ENCODE assay signal across 10 mouse cellular contexts in the genomic region with DNA sequence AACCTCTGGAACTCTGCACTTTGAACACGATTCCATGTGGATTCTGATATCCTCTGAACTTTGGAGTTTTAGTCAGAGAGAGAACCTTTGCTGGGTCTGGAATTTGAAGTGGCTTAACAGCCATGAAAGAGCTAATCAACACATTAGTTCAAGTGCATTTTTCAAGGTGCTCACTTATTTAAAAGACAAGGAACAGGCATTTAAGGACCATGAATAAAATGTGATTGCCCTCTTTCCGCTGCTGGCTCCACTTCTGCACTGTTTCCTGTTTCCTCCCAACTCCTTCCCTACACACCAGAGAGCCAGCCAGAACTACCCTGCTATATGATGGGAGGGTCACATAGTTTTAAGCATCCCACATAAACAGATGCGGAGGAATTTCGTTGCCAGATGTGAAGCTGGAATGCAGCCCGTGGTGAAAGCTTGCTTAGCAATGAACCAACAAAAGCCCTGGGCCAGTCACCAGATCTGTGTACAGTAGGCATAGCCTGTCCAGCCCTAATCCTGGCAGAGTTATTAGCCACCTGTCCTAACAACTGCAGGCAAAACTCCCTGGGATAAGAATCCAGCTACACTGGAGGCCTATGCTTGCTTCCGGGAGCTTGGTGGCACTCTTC. TPM values are rescaled to one million over a fixed set of nuclear protein-coding genes. Genes with fewer than 3 reads are reported as not detected.
DNase-seq lines count a peak whose midpoint lies in the region; ATAC-seq and TF ChIP-seq lines count a peak whose summit lies in the region.
"Had no signal": no experiment of that assay in that cellular context is flagged by ENCODE, and none has a peak within 500 bp of the region (broad histone marks: within the 10 kb centered on the region; RNA-seq: fewer than 3 reads in every experiment).

No protein-coding gene starts in this region.

- no peak overlapping the region for H3K4me2 ChIP-seq in liver, embryonic 13.5 days
- H3K4me2 ChIP-seq in embryonic facial prominence, embryonic 14.5 days (ENCODE audit: low read depth, low read length): no peak overlapping the region; the same call in 1 of the 2 replicates
- H3K4me2 ChIP-seq in kidney, postnatal 0 days (ENCODE audit: low read length): no peak overlapping the region
- no peak overlapping the region for H3K4me2 ChIP-seq in stomach, embryonic 15.5 days

- H3K27ac ChIP-seq in liver, embryonic 13.5 days: peak overlapping the region; percentile 26; the same call in 1 of the 2 replicates
- peak overlapping the region; percentile 68 for H3K27ac ChIP-seq in embryonic facial prominence, embryonic 14.5 days (replicated peaks; ENCODE audit: low read depth, low read length)
- H3K27ac ChIP-seq in kidney, postnatal 0 days: peak overlapping the region; percentile 37; the same call in 1 of the 2 replicates
- H3K27ac ChIP-seq in stomach, embryonic 15.5 days: peak overlapping the region; percentile 57; the same call in 1 of the 2 replicates
- no peak overlapping the region for H3K27ac ChIP-seq in midbrain, embryonic 10.5 days (replicated peaks)

- no peak overlapping the region for H3K9ac ChIP-seq in liver, embryonic 13.5 days
- H3K9ac ChIP-seq in embryonic facial prominence, embryonic 14.5 days (ENCODE audit: low read depth, low read length): no peak overlapping the region
- no peak overlapping the region for H3K9ac ChIP-seq in kidney, postnatal 0 days (ENCODE audit: low read depth, low read length)
- H3K9ac ChIP-seq in stomach, embryonic 15.5 days: no peak overlapping the region

- ATAC-seq in liver, embryonic 13.5 days (ENCODE audit: low read depth): no peak
- ATAC-seq in embryonic facial prominence, embryonic 14.5 days (ENCODE audit: low read depth): peak; percentile 74
- ATAC-seq in kidney, postnatal 0 days (replicated peaks; ENCODE audit: low FRiP score, low read depth): no peak
- ATAC-seq in stomach, embryonic 15.5 days (ENCODE audit: insufficient read depth, low FRiP score, low read depth): no peak
- ATAC-seq in erythroblast, adult 5-6 weeks (replicated peaks; ENCODE audit: low FRiP score, poor library complexity, severe bottlenecking): no peak

- no peak overlapping the region for H3K4me3 ChIP-seq in liver, embryonic 13.5 days (replicated peaks)
- H3K4me3 ChIP-seq in embryonic facial prominence, embryonic 14.5 days (ENCODE audit: low read depth, low read length): no peak overlapping the region
- no peak overlapping the region for H3K4me3 ChIP-seq in kidney, postnatal 0 days (replicated peaks; ENCODE audit: low read depth, low read length)
- H3K4me3 ChIP-seq in stomach, embryonic 15.5 days (replicated peaks): no peak overlapping the region
- no peak overlapping the region for H3K4me3 ChIP-seq in midbrain, embryonic 10.5 days

- no peak for TF ChIP-seq CTCF in kidney, postnatal 0 days (IDR thresholded peaks at IDR 0.05; ENCODE audit: low read depth)

- peaks cover 48% of the 10 kb centered on the region for H3K4me1 ChIP-seq in liver, embryonic 13.5 days (replicated peaks)
- H3K4me1 ChIP-seq in embryonic facial prominence, embryonic 14.5 days (ENCODE audit: control insufficient read depth, insufficient read depth, low read length): peaks cover 18% of the 10 kb centered on the region
- peaks cover 3% of the 10 kb centered on the region; the same call in 1 of the 2 replicates for H3K4me1 ChIP-seq in kidney, postnatal 0 days (replicated peaks; ENCODE audit: insufficient read depth, low read length)
- peaks cover 25% of the 10 kb centered on the region for H3K4me1 ChIP-seq in stomach, embryonic 15.5 days
- H3K4me1 ChIP-seq in midbrain, embryonic 10.5 days: peaks cover 22% of the 10 kb centered on the region

- no peaks in the 10 kb centered on the region for H3K9me3 ChIP-seq in liver, embryonic 13.5 days (replicated peaks)
- H3K9me3 ChIP-seq in embryonic facial prominence, embryonic 14.5 days (ENCODE audit: control insufficient read depth, low read length): no peaks in the 10 kb centered on the region
- H3K9me3 ChIP-seq in kidney, postnatal 0 days (replicated peaks; ENCODE audit: low read length): no peaks in the 10 kb centered on the region
- H3K9me3 ChIP-seq in stomach, embryonic 15.5 days: no peaks in the 10 kb centered on the region
- H3K9me3 ChIP-seq in midbrain, embryonic 10.5 days (replicated peaks): no peaks in the 10 kb centered on the region

- no peaks in the 10 kb centered on the region for H3K27me3 ChIP-seq in liver, embryonic 13.5 days
- no peaks in the 10 kb centered on the region for H3K27me3 ChIP-seq in embryonic facial prominence, embryonic 14.5 days (replicated peaks; ENCODE audit: control insufficient read depth, insufficient read depth, low read length)
- H3K27me3 ChIP-seq in kidney, postnatal 0 days (ENCODE audit: insufficient read depth, low read length): no peaks in the 10 kb centered on the region
- no peaks in the 10 kb centered on the region for H3K27me3 ChIP-seq in stomach, embryonic 15.5 days (replicated peaks)
- no peaks in the 10 kb centered on the region for H3K27me3 ChIP-seq in midbrain, embryonic 10.5 days (ENCODE audit: low read depth, poor library complexity, severe bottlenecking)

- no peak for DNase-seq in liver, embryonic 13.5 days
- DNase-seq in liver: no peak
- DNase-seq in embryonic facial prominence, embryonic 14.5 days (ENCODE audit: low spot score): peak; percentile 93
- peak; percentile 54 for DNase-seq in kidney, postnatal 0 days (ENCODE audit: low spot score)
- no peak for DNase-seq in midbrain, embryonic 10.5 days (ENCODE audit: low spot score)
- DNase-seq in cerebellum, adult 11-12 months: no peak
- DNase-seq: cerebellum, postnatal 14 days; thymus, postnatal 36 days had no signal

- H3K36me3 ChIP-seq in liver, embryonic 13.5 days: peaks cover 77% of the 10 kb centered on the region
- H3K36me3 ChIP-seq in embryonic facial prominence, embryonic 14.5 days (ENCODE audit: control insufficient read depth, insufficient read depth, low read length): peaks cover 67% of the 10 kb centered on the region
- peaks cover 3% of the 10 kb centered on the region; the same call in 1 of the 2 replicates for H3K36me3 ChIP-seq in kidney, postnatal 0 days (ENCODE audit: insufficient read depth, low read length)
- peaks cover 23% of the 10 kb centered on the region for H3K36me3 ChIP-seq in stomach, embryonic 15.5 days
- peaks cover 86% of the 10 kb centered on the region for H3K36me3 ChIP-seq in midbrain, embryonic 10.5 days

- 83% methylated on average over 6 of the region's 6 CpGs for WGBS in liver, embryonic 13.5 days (ENCODE audit: insufficient replicate concordance)
- 31% methylated on average over 6 of the region's 6 CpGs for WGBS in embryonic facial prominence, embryonic 14.5 days
- WGBS in kidney, postnatal 0 days: 53% methylated on average over 6 of the region's 6 CpGs
- 45% methylated on average over 6 of the region's 6 CpGs for WGBS in stomach, embryonic 15.5 days
- 89% methylated on average over 6 of the region's 6 CpGs for WGBS in midbrain, embryonic 10.5 days

RNA-seq across cellular contexts. Expression of a gene that starts 5.4 kb away (rescaled TPM):
- polyA plus RNA-seq in liver, embryonic 13.5 days (2015; fragmentation: Nextera tagmentation; extraction: Ambion mirVana): 2.0 and 2.2 TPM in 2 replicates
- 4.3 and 6.2 TPM in 2 replicates for polyA plus RNA-seq in embryonic facial prominence, embryonic 14.5 days (2014; fragmentation: Nextera tagmentation; extraction: Ambion mirVana)
- 3.7 and 3.9 TPM in 2 replicates for polyA plus RNA-seq in kidney, postnatal 0 days (2015; fragmentation: Nextera tagmentation; extraction: Ambion mirVana)
- 2.9 and 3.1 TPM in 2 replicates for polyA plus RNA-seq in stomach, embryonic 15.5 days (2015; fragmentation: Nextera tagmentation; extraction: Ambion mirVana)
- 1.9 and 2.2 TPM in 2 replicates for polyA plus RNA-seq in midbrain, embryonic 10.5 days (2016; fragmentation: Nextera tagmentation; extraction: Ambion mirVana)
- total RNA-seq in erythroblast, adult 5-6 weeks (2015; ENCODE audit: low replicate concordance): 9.4 and 14.6 TPM in 2 replicates
- 3.2 and 3.6 TPM in 2 replicates for total RNA-seq in erythroblast, adult 5-6 weeks (2017; ENCODE audit: low replicate concordance)

RNA-seq across cellular contexts. Expression of a gene that starts 20.2 kb away (rescaled TPM):
- polyA plus RNA-seq in liver, embryonic 13.5 days (2015; fragmentation: Nextera tagmentation; extraction: Ambion mirVana): 26.8 and 34.9 TPM in 2 replicates
- polyA plus RNA-seq in embryonic facial prominence, embryonic 14.5 days (2014; fragmentation: Nextera tagmentation; extraction: Ambion mirVana): 76.9 and 89.2 TPM in 2 replicates
- 29.0 and 32.1 TPM in 2 replicates for polyA plus RNA-seq in kidney, postnatal 0 days (2015; fragmentation: Nextera tagmentation; extraction: Ambion mirVana)
- polyA plus RNA-seq in stomach, embryonic 15.5 days (2015; fragmentation: Nextera tagmentation; extraction: Ambion mirVana): 52.5 and 56.7 TPM in 2 replicates
- polyA plus RNA-seq in midbrain, embryonic 10.5 days (2016; fragmentation: Nextera tagmentation; extraction: Ambion mirVana): 111 and 119 TPM in 2 replicates
- total RNA-seq in erythroblast, adult 5-6 weeks (2015; ENCODE audit: low replicate concordance): 10.2 and 12.5 TPM in 2 replicates
- total RNA-seq in erythroblast, adult 5-6 weeks (2017; ENCODE audit: low replicate concordance): 9.6 and 12.3 TPM in 2 replicates

Comparison
In these comparisons a context has a peak if more than half of its experiments do, and no peak if none do; other contexts are left out.
1. DNase-seq: peak in embryonic facial prominence, embryonic 14.5 days (single experiment) and kidney, postnatal 0 days (single experiment); none in liver, embryonic 13.5 days (single experiment), liver (single experiment), midbrain, embryonic 10.5 days (single experiment) and cerebellum, adult 11-12 months (single experiment).